Mouse (Mus musculus) MEL (cell line): ENCODE results near the gene Mid2. TPM values are rescaled to one million over a fixed set of nuclear protein-coding genes. Genes with fewer than 3 reads are reported as not detected.

Experiments
- DNase-seq: peaks from one replicate; pipeline ENCODE4 v3.0.0; 2011; ENCODE audit warnings: low read depth, low spot score
- H3K27ac ChIP-seq: 2 replicates; pipeline ENCODE4 v1.5.1; 2012; ENCODE audit warnings: low read depth, mild to moderate bottlenecking, control low read depth, low read length, moderate library complexity; ENCODE audit not compliant: control insufficient read depth
- H3K27me3 ChIP-seq, 2 experiments: fragments of 150-350 bp in 1 of 2; sonication (generic) in 1 of 2; 2 replicates each; pipeline ENCODE4 v1.6.1; 2012; ENCODE audit warnings: low read length in 2 of 2, mild to moderate bottlenecking in 2 of 2, improper control_type of control experiment in 1 of 2, moderate library complexity in 1 of 2; ENCODE audit not compliant: insufficient read depth in 2 of 2, control insufficient read depth in 1 of 2
- H3K36me3 ChIP-seq, 2 experiments: 2 replicates each; pipeline ENCODE4 v1.6.1; 2012 to 2014; ENCODE audit warnings: low read length in 2 of 2, improper control_type of control experiment in 1 of 2, inconsistent platforms in 1 of 2, mild to moderate bottlenecking in 1 of 2; ENCODE audit not compliant: insufficient read depth in 2 of 2, control insufficient read depth in 1 of 2
- H3K4me1 ChIP-seq, 2 experiments: fragments of 150-350 bp in 1 of 2; sonication (generic) in 1 of 2; 2 replicates each; pipeline ENCODE4 v1.6.1; 2012; ENCODE audit warnings: low read length in 2 of 2, improper control_type of control experiment in 1 of 2, mild to moderate bottlenecking in 1 of 2; ENCODE audit not compliant: insufficient read depth in 2 of 2, control insufficient read depth in 1 of 2
- H3K4me3 ChIP-seq, 2 experiments: fragments of 150-350 bp in 1 of 2; sonication (generic) in 1 of 2; 2 replicates each; pipeline ENCODE4 v1.5.1; 2012; ENCODE audit warnings: low read depth in 2 of 2, low read length in 2 of 2, mild to moderate bottlenecking in 2 of 2, moderate library complexity in 2 of 2, control low read depth in 1 of 2, improper control_type of control experiment in 1 of 2; ENCODE audit not compliant: control insufficient read depth in 1 of 2, insufficient read depth in 1 of 2
- H3K79me2 ChIP-seq: 2 replicates; pipeline ENCODE4 v1.6.1; 2012; ENCODE audit warnings: mild to moderate bottlenecking, low read length, moderate library complexity; ENCODE audit not compliant: control insufficient read depth, poor library complexity, insufficient read depth
- H3K9ac ChIP-seq: 2 replicates; pipeline ENCODE4 v1.6.1; 2012; ENCODE audit warnings: low read depth, mild to moderate bottlenecking, control low read depth, low read length, moderate library complexity; ENCODE audit not compliant: control insufficient read depth, poor library complexity, severe bottlenecking
- H3K9me3 ChIP-seq: fragments of 150-350 bp; sonication (generic); replicated peaks from 2 replicates; pipeline ENCODE4 v1.6.1; 2012; ENCODE audit warnings: mild to moderate bottlenecking, low read length, improper control_type of control experiment, moderate library complexity; ENCODE audit not compliant: insufficient read depth
- BHLHE40 ChIP-seq: IDR thresholded peaks from 2 replicates; pipeline ENCODE4 v1.6.1; 2012; ENCODE audit warnings: low read depth, mild to moderate bottlenecking, inconsistent platforms, low read length, improper control_type of control experiment, borderline replicate concordance
- E2F4 ChIP-seq: IDR thresholded peaks from 2 replicates; pipeline ENCODE4 v1.6.1; 2011; ENCODE audit warnings: low read depth, low read length, improper control_type of control experiment, borderline replicate concordance
- EP300 ChIP-seq, 2 experiments: IDR thresholded peaks; 2 replicates each; pipeline ENCODE4 v1.6.1; 2011; ENCODE audit warnings: improper control_type of control experiment in 2 of 2, low read length in 2 of 2, low read depth in 1 of 2, mild to moderate bottlenecking in 1 of 2
- KAT2A ChIP-seq: conservative IDR thresholded peaks from 2 replicates; pipeline ENCODE4 v1.6.1; 2012; ENCODE audit warnings: low read depth, low read length, improper control_type of control experiment, inconsistent platforms
- MAFK ChIP-seq: IDR thresholded peaks from 2 replicates; pipeline ENCODE4 v1.6.1; 2011; ENCODE audit warnings: low read depth, mild to moderate bottlenecking, low read length, improper control_type of control experiment, borderline replicate concordance
- MAZ ChIP-seq: IDR thresholded peaks from 2 replicates; pipeline ENCODE4 v1.6.1; 2012; ENCODE audit warnings: low read depth, mild to moderate bottlenecking, inconsistent platforms, low read length, improper control_type of control experiment
- MXI1 ChIP-seq: IDR thresholded peaks from 2 replicates; pipeline ENCODE4 v1.6.1; 2011; ENCODE audit warnings: mild to moderate bottlenecking, low read depth, low read length, improper control_type of control experiment
- MYC ChIP-seq: IDR thresholded peaks from 2 replicates; pipeline ENCODE4 v1.6.1; 2011; ENCODE audit warnings: low read depth, mild to moderate bottlenecking, low read length, improper control_type of control experiment, moderate library complexity
- RAD21 ChIP-seq: IDR thresholded peaks from 2 replicates; pipeline ENCODE4 v1.6.1; 2011; ENCODE audit warnings: mild to moderate bottlenecking, low read depth, low read length, improper control_type of control experiment
- RCOR1 ChIP-seq: IDR thresholded peaks from 2 replicates; pipeline ENCODE4 v1.6.1; 2012; ENCODE audit warnings: low read depth, mild to moderate bottlenecking, inconsistent platforms, low read length, improper control_type of control experiment
- TAL1 ChIP-seq: IDR thresholded peaks from 2 replicates; pipeline ENCODE4 v1.6.1; 2012; ENCODE audit warnings: mild to moderate bottlenecking, inconsistent platforms, low read length, moderate library complexity, mixed read lengths
- TBP ChIP-seq: IDR thresholded peaks from 2 replicates; pipeline ENCODE4 v1.8.0; 2011; ENCODE audit warnings: low read depth, low read length, improper control_type of control experiment
- TCF12 ChIP-seq: IDR thresholded peaks from 2 replicates; pipeline ENCODE4 v1.6.1; 2014; ENCODE audit warnings: low read depth, mild to moderate bottlenecking, inconsistent platforms, low read length, improper control_type of control experiment, moderate library complexity
- ZC3H11A ChIP-seq: IDR thresholded peaks from 2 replicates; pipeline ENCODE4 v1.6.1; 2012; ENCODE audit warnings: low read depth, mild to moderate bottlenecking, inconsistent platforms, low read length, improper control_type of control experiment
- ZKSCAN1 ChIP-seq: IDR thresholded peaks from 2 replicates; pipeline ENCODE4 v1.6.1; 2012; ENCODE audit warnings: low read depth, mild to moderate bottlenecking, inconsistent platforms, low read length, improper control_type of control experiment, moderate library complexity
- ZMIZ1 ChIP-seq: IDR thresholded peaks from 2 replicates; pipeline ENCODE4 v1.6.1; 2012; ENCODE audit warnings: low read depth, mild to moderate bottlenecking, inconsistent platforms, low read length, improper control_type of control experiment, moderate library complexity
- polyA plus RNA-seq, 2 experiments: library from polyadenylated mRNA; stranded (reverse) in 1 of 2; unstranded in 1 of 2; fragments of >175 nt in 1 of 2; fragments of >200 nt in 1 of 2; gene quantifications; 2 replicates each; pipeline versions ENCODE4 v1.2.1 to v1.2.4; 2012; ENCODE audit warnings: low replicate concordance in 2 of 2, low read depth in 1 of 2; ENCODE audit not compliant: insufficient read length in 2 of 2, insufficient read depth in 1 of 2, missing spikeins in 1 of 2
- total RNA-seq: library from RNA; depleted of rRNA; stranded (reverse); fragments of 300-350 nt; gene quantifications from 2 replicates; pipeline ENCODE4 v1.2.3, GENCODE M21; 2012

Mid2 gene
- total and polyA plus RNA-seq, 3 experiments = not detected

GRCm38 (mm10) chrX:140703224-140703623, 38.8 kb downstream of the Mid2 start:
- TF ChIP-seq RAD21 (no peak), RCOR1 (no peak), ZC3H11A (no peak), MAZ (no peak), ZKSCAN1 (no peak), TBP (no peak), BHLHE40 (no peak), MYC (no peak), MAFK (no peak), MXI1 (no peak), EP300 (IDR thresholded peaks at IDR 0.05; ENCODE audit: low read depth in 1 of 2, low read length in 2 of 2) (no peak), TAL1 (no peak)
- Histone ChIP-seq H3K79me2 (no peaks in the 10 kb centered on the region), H3K4me3 (no peak overlapping the region), H3K4me1 (no peaks in the 10 kb centered on the region), H3K36me3 (no peaks in the 10 kb centered on the region), H3K9ac (no peak overlapping the region), H3K27me3 (peaks cover 5 to 7% of the 10 kb centered on the region in 2 experiments), H3K9me3 (no peaks in the 10 kb centered on the region), H3K27ac (no peak overlapping the region)
- DNase-seq = no peak

GRCm38 (mm10) chrX:140706077-140706476, 41.7 kb downstream of the Mid2 start:
- TF ChIP-seq RCOR1 = no peak
- no peak for TF ChIP-seq TCF12
- TF ChIP-seq ZMIZ1 = no peak
- no peak for TF ChIP-seq TBP
- no peak for TF ChIP-seq KAT2A
- no peak for TF ChIP-seq BHLHE40
- TF ChIP-seq E2F4 = no peak
- TF ChIP-seq, all 39 proteins: peak for 0

More at GRCm38 (mm10) chrX:140706077-140706476, 41.7 kb downstream of the Mid2 start:
- H3K27me3 ChIP-seq = peaks cover 4 to 13% of the 10 kb centered on the region in 2 experiments
- no peaks in the 10 kb centered on the region for H3K9me3 ChIP-seq
- H3K4me1 ChIP-seq = no peaks in the 10 kb centered on the region
- H3K27ac ChIP-seq = no peak overlapping the region
- no peak overlapping the region for H3K9ac ChIP-seq
- no peak overlapping the region for H3K4me3 ChIP-seq
- no peak for DNase-seq
- no peaks in the 10 kb centered on the region for H3K79me2 ChIP-seq
- H3K36me3 ChIP-seq = no peaks in the 10 kb centered on the region
